Mouse (Mus musculus) stomach, embryonic 16.5 days (tissue): ENCODE measurements around the gene Chst10. TPM values are rescaled to one million over a fixed set of nuclear protein-coding genes. Genes with fewer than 3 reads are reported as not detected.

Source experiments
- ATAC-seq: fragments of 200-750 bp; cut with Nextera tagmentation; 2 replicates; pipeline ENCODE4 v1.8.0; 2017; ENCODE audit warnings: moderate number of reproducible peaks, moderate TSS enrichment; ENCODE audit not compliant: insufficient read depth, low FRiP score
- H3K27ac ChIP-seq: fragments of 300-500 bp; sonication (generic); 2 replicates; pipeline ENCODE4 v1.5.1; 2014; ENCODE audit warnings: low read length
- H3K27me3 ChIP-seq: fragments of 300-500 bp; sonication (generic); 2 replicates; pipeline ENCODE4 v1.6.1; 2014; ENCODE audit warnings: low read length, control low read depth, mixed read lengths; ENCODE audit not compliant: control insufficient read depth, insufficient read depth
- H3K36me3 ChIP-seq: fragments of 300-500 bp; sonication (generic); 2 replicates; pipeline ENCODE4 v1.6.1; 2014; ENCODE audit warnings: low read length; ENCODE audit not compliant: control insufficient read depth, insufficient read depth
- H3K4me1 ChIP-seq: fragments of 300-500 bp; sonication (generic); 2 replicates; pipeline ENCODE4 v1.6.1; 2014; ENCODE audit warnings: low read length, control low read depth, mixed read lengths; ENCODE audit not compliant: control insufficient read depth, insufficient read depth
- H3K4me2 ChIP-seq: fragments of 300-500 bp; sonication (generic); 2 replicates; pipeline ENCODE4 v1.6.1; 2014; ENCODE audit warnings: low read depth, low read length, mixed read lengths
- H3K4me3 ChIP-seq: fragments of 300-500 bp; sonication (generic); replicated peaks from 2 replicates; pipeline ENCODE4 v1.5.1; 2014; ENCODE audit warnings: mild to moderate bottlenecking, low read length
- H3K9ac ChIP-seq: fragments of 300-500 bp; sonication (generic); 2 replicates; pipeline ENCODE4 v1.6.1; 2014; ENCODE audit warnings: low read length
- H3K9me3 ChIP-seq: fragments of 300-500 bp; sonication (generic); replicated peaks from 2 replicates; pipeline ENCODE4 v1.6.1; 2016; ENCODE audit warnings: low read length, control low read depth; ENCODE audit not compliant: control insufficient read depth
- WGBS: fragments of 180-500 bp; shearing (Covaris S2); extraction: QIAGEN DNeasy Blood & Tissue Kit; methylation state at CpG from one replicate; pipeline ENCODE4 v1.1.7; 2014; 5-methylcytosine and 5-hydroxymethylcytosine counted together
- polyA plus RNA-seq: library from polyadenylated mRNA; unstranded; fragments of >200 nt; fragmentation: Nextera tagmentation; extraction: Ambion mirVana; gene quantifications from 2 replicates; pipeline ENCODE4 v1.2.1, GENCODE M21; 2015

Gene Chst10
- 2.7 TPM in 2 replicates for polyA plus RNA-seq

- H3K27me3 ChIP-seq = no peaks in the 10 kb centered on the region
- under 1% methylated on average over 67 of the region's 67 CpGs for WGBS
- H3K4me1 ChIP-seq = no peaks in the 10 kb centered on the region
- H3K9ac ChIP-seq = peak within 1 kb of the TSS; percentile 70
- peak; percentile 93 for ATAC-seq
- peak within 1 kb of the TSS; percentile 55 for H3K4me3 ChIP-seq
- no peaks in the 10 kb centered on the region for H3K36me3 ChIP-seq
- H3K9me3 ChIP-seq = no peaks in the 10 kb centered on the region
- H3K27ac ChIP-seq = no peak within 1 kb of the TSS
- peak within 1 kb of the TSS; percentile 54 for H3K4me2 ChIP-seq
Observed at GRCm38 (mm10) chr1:38897431-38898248, at the start of gene Chst10. Gene Chst10 (minus strand): TSS chr1:38898161.

GRCm38 (mm10) chr1:38939608-38940007 is 41.6 kb upstream of the Chst10 start:
- no peak for ATAC-seq
- no peaks in the 10 kb centered on the region for H3K36me3 ChIP-seq
- H3K9ac ChIP-seq = no peak overlapping the region

GRCm38 (mm10) chr1:38938849-38939248 is 40.9 kb upstream of the Chst10 start, which contains the start of gene Nms:
Gene Nms (plus strand): TSS chr1:38939149.
- H3K4me1 ChIP-seq = no peaks in the 10 kb centered on the region

More at GRCm38 (mm10) chr1:38939608-38940007, 41.6 kb upstream of the Chst10 start:
- H3K4me3 ChIP-seq = no peak overlapping the region
- H3K4me2 ChIP-seq = no peak overlapping the region
- H3K9me3 ChIP-seq = no peaks in the 10 kb centered on the region
- H3K4me1 ChIP-seq = no peaks in the 10 kb centered on the region
- H3K27me3 ChIP-seq = no peaks in the 10 kb centered on the region
- 2% methylated on average over 5 of the region's 5 CpGs for WGBS
- H3K27ac ChIP-seq = no peak overlapping the region

GRCm38 (mm10) chr1:38936780-38937179 is 38.8 kb upstream of the Chst10 start:
- Histone ChIP-seq H3K4me1 (no peaks in the 10 kb centered on the region), H3K9ac (no peak overlapping the region), H3K9me3 (no peaks in the 10 kb centered on the region), H3K4me3 (no peak overlapping the region), H3K27ac (no peak overlapping the region), H3K4me2 (no peak overlapping the region), H3K27me3 (no peaks in the 10 kb centered on the region), H3K36me3 (no peaks in the 10 kb centered on the region)
- ATAC-seq = no peak
- 28% methylated on average over 6 of the region's 6 CpGs for WGBS

More at GRCm38 (mm10) chr1:38938849-38939248, 40.9 kb upstream of the Chst10 start, which contains the start of gene Nms:
- H3K27ac ChIP-seq = no peak within 1 kb of the TSS
- no peak for ATAC-seq
- 71% methylated on average over 6 of the region's 6 CpGs for WGBS
- no peaks in the 10 kb centered on the region for H3K27me3 ChIP-seq
- no peak within 1 kb of the TSS for H3K9ac ChIP-seq
- no peaks in the 10 kb centered on the region for H3K9me3 ChIP-seq
- H3K4me2 ChIP-seq = no peak within 1 kb of the TSS
- no peaks in the 10 kb centered on the region for H3K36me3 ChIP-seq
- H3K4me3 ChIP-seq = no peak within 1 kb of the TSS

- H3K4me2 ChIP-seq = no peak overlapping the region
- H3K27ac ChIP-seq = no peak overlapping the region
- WGBS = 31% methylated on average over 5 of the region's 5 CpGs
- no peaks in the 10 kb centered on the region for H3K4me1 ChIP-seq
- H3K9me3 ChIP-seq = no peaks in the 10 kb centered on the region
- H3K9ac ChIP-seq = no peak overlapping the region
- no peak overlapping the region for H3K4me3 ChIP-seq
- ATAC-seq = no peak
- no peaks in the 10 kb centered on the region for H3K36me3 ChIP-seq
- no peaks in the 10 kb centered on the region for H3K27me3 ChIP-seq
Observed at GRCm38 (mm10) chr1:38934668-38935067, 36.7 kb upstream of the Chst10 start.

GRCm38 (mm10) chr1:38930767-38931166 is 32.8 kb upstream of the Chst10 start:
- no peak for ATAC-seq
- H3K4me3 ChIP-seq = no peak overlapping the region
- no peak overlapping the region for H3K27ac ChIP-seq
- WGBS = 57% methylated on average over 8 of the region's 8 CpGs
- H3K9ac ChIP-seq = no peak overlapping the region
- no peaks in the 10 kb centered on the region for H3K27me3 ChIP-seq
- H3K4me2 ChIP-seq = no peak overlapping the region
- no peaks in the 10 kb centered on the region for H3K9me3 ChIP-seq
- H3K36me3 ChIP-seq = no peaks in the 10 kb centered on the region
- H3K4me1 ChIP-seq = no peaks in the 10 kb centered on the region

- Histone ChIP-seq H3K4me3 (no peak overlapping the region), H3K4me1 (no peaks in the 10 kb centered on the region), H3K9me3 (no peaks in the 10 kb centered on the region), H3K9ac (no peak overlapping the region), H3K27me3 (no peaks in the 10 kb centered on the region), H3K36me3 (no peaks in the 10 kb centered on the region), H3K27ac (no peak overlapping the region), H3K4me2 (no peak overlapping the region)
- ATAC-seq = no peak
- 77% methylated on average over 4 of the region's 4 CpGs for WGBS
Observed at GRCm38 (mm10) chr1:38929468-38929867, 31.5 kb upstream of the Chst10 start.

- H3K27me3 ChIP-seq = no peaks in the 10 kb centered on the region
- 83% methylated on average over 4 of the region's 4 CpGs for WGBS
- no peaks in the 10 kb centered on the region for H3K9me3 ChIP-seq
- no peak overlapping the region for H3K27ac ChIP-seq
- H3K4me1 ChIP-seq = no peaks in the 10 kb centered on the region
- ATAC-seq = no peak
- H3K4me3 ChIP-seq = no peak overlapping the region
- H3K4me2 ChIP-seq = no peak overlapping the region
- H3K36me3 ChIP-seq = no peaks in the 10 kb centered on the region
- no peak overlapping the region for H3K9ac ChIP-seq
Observed at GRCm38 (mm10) chr1:38928996-38929395, 31.0 kb upstream of the Chst10 start.

- no peak for ATAC-seq
- Histone ChIP-seq H3K9me3 (no peaks in the 10 kb centered on the region), H3K27me3 (no peaks in the 10 kb centered on the region), H3K36me3 (no peaks in the 10 kb centered on the region), H3K27ac (no peak overlapping the region), H3K4me2 (no peak overlapping the region), H3K4me3 (no peak overlapping the region), H3K9ac (no peak overlapping the region), H3K4me1 (no peaks in the 10 kb centered on the region)
- 72% methylated on average over 2 of the region's 2 CpGs for WGBS
Observed at GRCm38 (mm10) chr1:38903985-38904384, 6.0 kb upstream of the Chst10 start.
